Mouse (Mus musculus) heart, postnatal 0 days (tissue): ENCODE data around the gene 1700028P14Rik.

Experiments used
- CTCF ChIP-seq: IDR thresholded peaks from 2 replicates; pipeline ENCODE4 v1.5.1; 2016; ENCODE audit warnings: antibody characterized with exemption, control low read depth, low read depth
- EP300 ChIP-seq: IDR thresholded peaks from 2 replicates; pipeline ENCODE4 v1.6.1; 2016; ENCODE audit warnings: antibody characterized with exemption, low read depth

DNA sequence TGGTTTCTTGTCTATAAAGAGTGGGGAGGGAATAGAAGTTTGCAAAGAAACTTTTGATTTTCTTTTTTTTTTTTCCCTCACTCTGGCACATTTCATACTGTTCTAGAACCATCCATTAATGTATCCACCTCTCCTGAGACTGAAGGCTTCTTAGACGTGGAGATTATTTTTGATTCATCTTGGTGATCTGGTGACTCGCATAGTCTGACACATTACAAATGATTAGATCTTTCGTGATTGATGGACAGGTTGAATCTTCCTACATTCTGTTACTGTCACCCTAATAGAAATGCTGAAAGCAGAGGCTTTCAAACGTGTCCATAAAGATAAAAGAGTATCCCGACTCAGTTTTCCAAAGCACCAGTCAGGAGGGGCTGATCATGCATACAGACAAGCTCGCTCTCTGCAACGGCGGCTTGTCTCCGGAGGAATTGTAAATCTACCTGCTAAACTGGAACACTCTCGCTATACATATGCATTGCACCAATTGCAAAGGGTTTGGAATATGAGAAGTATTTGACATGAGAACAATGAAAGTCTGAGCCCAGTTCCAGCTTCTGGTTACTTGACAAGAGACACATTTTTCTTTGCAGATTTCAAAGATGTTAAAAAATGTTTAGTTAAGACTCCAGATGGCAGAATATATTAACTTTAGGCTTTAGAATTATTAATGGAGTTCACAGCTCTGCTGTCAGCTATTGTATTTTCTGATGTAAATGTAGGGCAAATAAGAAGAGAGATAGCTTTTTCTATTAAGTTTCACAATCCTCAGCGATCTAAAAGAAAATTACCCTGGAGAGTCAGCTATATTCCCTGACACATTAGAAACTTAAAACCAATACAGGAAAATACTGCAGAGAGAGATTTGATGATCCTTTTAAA, 20.8 kb downstream of the 1700028P14Rik start:
- no peak for TF ChIP-seq EP300
- TF ChIP-seq CTCF = no peak
